Mouse (Mus musculus) liver, adult 2 months (tissue): ENCODE results near the gene Ttc39b. TPM values are rescaled to one million over a fixed set of nuclear protein-coding genes. Genes with fewer than 3 reads are reported as not detected.
A peak's percentile ranks its signal among the peaks of the same experiment; 100 is the strongest.

Experiments used
- DNase-seq: peaks from one replicate; pipeline ENCODE4 v3.0.0-alpha.2; 2011; ENCODE audit warnings: low read depth, low spot score; ENCODE audit errors: extremely low read depth
- H3K27ac ChIP-seq: fragments of 200-500 bp; replicated peaks from 2 replicates; pipeline ENCODE4 v1.5.1; 2012; ENCODE audit warnings: low read depth, mild to moderate bottlenecking, control low read depth, inconsistent platforms, low read length; ENCODE audit not compliant: insufficient read depth
- H3K27me3 ChIP-seq: fragments of 200-500 bp; 2 replicates; pipeline ENCODE4 v1.6.1; 2012; ENCODE audit warnings: mild to moderate bottlenecking, moderate library complexity, low read length, inconsistent platforms; ENCODE audit not compliant: control insufficient read depth, insufficient read depth
- H3K36me3 ChIP-seq: fragments of 200-500 bp; 2 replicates; pipeline ENCODE4 v1.6.1; 2012; ENCODE audit warnings: low read length, inconsistent platforms; ENCODE audit not compliant: control insufficient read depth, insufficient read depth
- H3K4me1 ChIP-seq: fragments of 200-500 bp; 2 replicates; pipeline ENCODE4 v1.6.1; 2011; ENCODE audit warnings: low read length; ENCODE audit not compliant: control insufficient read depth, insufficient read depth
- H3K4me3 ChIP-seq: fragments of 200-500 bp; 2 replicates; pipeline ENCODE4 v1.5.1; 2011; ENCODE audit warnings: low read depth, mild to moderate bottlenecking, control low read depth, low read length, moderate library complexity; ENCODE audit not compliant: insufficient read depth
- H3K79me2 ChIP-seq: fragments of 200-500 bp; 2 replicates; pipeline ENCODE4 v1.6.1; 2012; ENCODE audit warnings: inconsistent platforms, mild to moderate bottlenecking, low read length, moderate library complexity; ENCODE audit not compliant: control insufficient read depth, insufficient read depth
- H3K9ac ChIP-seq: fragments of 200-500 bp; 2 replicates; pipeline ENCODE4 v1.6.1; 2012; ENCODE audit warnings: low read depth, mild to moderate bottlenecking, control low read depth, inconsistent platforms, low read length
- CTCF ChIP-seq: fragments of 200-500 bp; IDR thresholded peaks from 2 replicates; pipeline ENCODE4 v1.5.1; 2011; ENCODE audit warnings: low read depth, low read length, control low read depth
- POLR2A ChIP-seq: fragments of 200-500 bp; IDR thresholded peaks from 2 replicates; pipeline ENCODE4 v1.6.1; 2011; ENCODE audit warnings: low read length, control low read depth; ENCODE audit not compliant: insufficient read depth; ENCODE audit errors: extremely low read depth
- WGBS: fragments of 180-500 bp; shearing (Covaris S2); methylation state at CpG from one replicate; pipeline ENCODE4 v1.1.7; 2018; 5-methylcytosine and 5-hydroxymethylcytosine counted together
- polyA plus RNA-seq: library from polyadenylated mRNA; depleted of rRNA; stranded (reverse); fragments of >200 nt; gene quantifications from 2 replicates; pipeline ENCODE4 v1.2.3, GENCODE M21; 2012
- total RNA-seq: library from RNA; depleted of rRNA; stranded (reverse); fragments of >200 nt; gene quantifications from 2 replicates; pipeline ENCODE4 v1.2.3, GENCODE M21; 2014

Ttc39b gene
- total and polyA plus RNA-seq, 2 experiments = 6.7 to 21.0 TPM

DNA sequence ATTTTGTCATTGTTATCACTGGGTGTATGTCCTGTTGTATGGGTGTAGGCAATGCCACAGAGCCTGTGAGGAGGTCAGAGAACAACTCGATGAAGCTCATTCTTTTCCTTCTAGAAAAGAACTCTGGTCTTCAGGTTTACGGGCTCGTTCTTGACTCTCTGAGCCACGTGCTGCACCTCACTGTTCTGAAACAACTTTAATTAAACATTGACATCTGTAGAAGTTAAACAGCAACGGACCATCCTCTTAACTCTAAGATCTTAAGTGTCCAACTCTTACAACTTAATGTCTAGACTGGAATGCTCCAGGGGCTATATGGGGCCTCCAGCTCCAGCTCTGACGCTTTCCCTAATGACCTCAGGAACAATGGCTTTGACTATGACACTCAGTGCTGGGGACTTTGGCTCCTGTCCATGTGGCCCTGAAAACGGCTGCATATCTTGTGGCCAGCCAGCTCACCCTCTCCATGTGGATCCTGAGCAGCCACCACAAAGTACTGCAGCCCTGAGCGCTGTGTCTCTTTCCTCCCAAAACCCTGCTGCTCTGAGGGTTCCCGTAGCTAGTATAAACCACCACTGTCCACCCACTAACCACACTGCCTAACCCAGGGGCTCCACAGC lies 95.3 kb downstream of the Ttc39b start:
- peaks cover 2% of the 10 kb centered on the region; the same call in 1 of the 2 replicates for H3K4me1 ChIP-seq
- H3K9ac ChIP-seq = no peak overlapping the region
- no peak overlapping the region for H3K27ac ChIP-seq
- 78% methylated on average over 9 of the region's 9 CpGs for WGBS
- TF ChIP-seq CTCF (no peak), POLR2A (no peak)
- H3K79me2 ChIP-seq = no peaks in the 10 kb centered on the region
- H3K36me3 ChIP-seq = peaks cover 35% of the 10 kb centered on the region
- H3K27me3 ChIP-seq = no peaks in the 10 kb centered on the region
- DNase-seq = no peak
- no peak overlapping the region for H3K4me3 ChIP-seq

DNA sequence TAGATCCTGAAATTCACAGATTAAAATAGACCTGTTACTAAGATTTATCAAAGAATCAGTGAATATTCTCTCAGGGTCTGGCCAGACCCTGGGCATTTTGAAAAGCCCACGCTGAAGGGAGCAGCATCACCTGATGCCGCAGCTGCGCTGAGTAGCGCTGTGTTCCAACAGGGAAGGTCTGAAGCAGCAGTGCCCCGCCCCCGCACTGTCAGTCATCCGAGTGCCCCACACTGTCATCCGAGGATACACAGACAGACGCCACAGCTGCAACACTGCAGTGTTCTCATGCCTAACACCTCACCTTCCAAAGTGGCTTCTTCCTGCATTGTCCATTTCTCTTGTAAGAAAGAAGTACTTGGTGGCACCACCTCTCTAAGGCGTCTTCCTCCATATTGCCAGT lies 96.0 kb downstream of the Ttc39b start:
- Histone ChIP-seq H3K27me3 (no peaks in the 10 kb centered on the region), H3K27ac (no peak overlapping the region), H3K79me2 (no peaks in the 10 kb centered on the region), H3K9ac (no peak overlapping the region), H3K36me3 (peaks cover 35% of the 10 kb centered on the region), H3K4me1 (peaks cover 2% of the 10 kb centered on the region; the same call in 1 of the 2 replicates), H3K4me3 (no peak overlapping the region)
- TF ChIP-seq CTCF (no peak), POLR2A (no peak)
- 85% methylated on average over 10 of the region's 10 CpGs for WGBS
- no peak for DNase-seq

- no peaks in the 10 kb centered on the region for H3K27me3 ChIP-seq
- TF ChIP-seq CTCF (no peak), POLR2A (no peak)
- H3K79me2 ChIP-seq = no peaks in the 10 kb centered on the region
- H3K36me3 ChIP-seq = peaks cover 21% of the 10 kb centered on the region
- 50% methylated on average over 8 of the region's 8 CpGs for WGBS
- no peak overlapping the region for H3K4me3 ChIP-seq
- peak; percentile 85 for DNase-seq
- H3K27ac ChIP-seq = peak overlapping the region; percentile 64
- peaks cover 5% of the 10 kb centered on the region; the same call in 1 of the 2 replicates for H3K4me1 ChIP-seq
- H3K9ac ChIP-seq = no peak overlapping the region
Observed at GRCm38 (mm10) chr4:83225633-83226360, 98.3 kb downstream of the Ttc39b start.

GRCm38 (mm10) chr4:83224242-83224641 lies 99.8 kb downstream of the Ttc39b start:
- DNase-seq = no peak
- TF ChIP-seq POLR2A (no peak), CTCF (no peak)
- 60% methylated on average over 5 of the region's 5 CpGs for WGBS
- Histone ChIP-seq H3K4me1 (peaks cover 5% of the 10 kb centered on the region; the same call in 1 of the 2 replicates), H3K79me2 (no peaks in the 10 kb centered on the region), H3K36me3 (peaks cover 14% of the 10 kb centered on the region), H3K9ac (no peak overlapping the region), H3K27ac (no peak overlapping the region), H3K4me3 (no peak overlapping the region), H3K27me3 (no peaks in the 10 kb centered on the region)

- peaks cover 5% of the 10 kb centered on the region; the same call in 1 of the 2 replicates for H3K4me1 ChIP-seq
- TF ChIP-seq CTCF (no peak), POLR2A (no peak)
- 57% methylated on average over 5 of the region's 5 CpGs for WGBS
Observed at GRCm38 (mm10) chr4:83223197-83223596, 100.9 kb downstream of the Ttc39b start.

More at GRCm38 (mm10) chr4:83223197-83223596, 100.9 kb downstream of the Ttc39b start:
- no peak overlapping the region for H3K9ac ChIP-seq
- H3K4me3 ChIP-seq = no peak overlapping the region
- no peaks in the 10 kb centered on the region for H3K27me3 ChIP-seq
- DNase-seq = peak; percentile 24
- H3K36me3 ChIP-seq = peaks cover 9% of the 10 kb centered on the region
- no peak overlapping the region for H3K27ac ChIP-seq
- no peaks in the 10 kb centered on the region for H3K79me2 ChIP-seq
